Mouse (Mus musculus): Measurements from ENCODE around the gene Smarcc2. TPM values are rescaled to one million over a fixed set of nuclear protein-coding genes. Genes with fewer than 3 reads are reported as not detected.
A peak's percentile ranks its signal among the peaks of the same experiment; 100 is the strongest.

Smarcc2 gene
- total RNA-seq, 2 experiments from 2014 or later = 46.5 to 53.2 TPM

DNA sequence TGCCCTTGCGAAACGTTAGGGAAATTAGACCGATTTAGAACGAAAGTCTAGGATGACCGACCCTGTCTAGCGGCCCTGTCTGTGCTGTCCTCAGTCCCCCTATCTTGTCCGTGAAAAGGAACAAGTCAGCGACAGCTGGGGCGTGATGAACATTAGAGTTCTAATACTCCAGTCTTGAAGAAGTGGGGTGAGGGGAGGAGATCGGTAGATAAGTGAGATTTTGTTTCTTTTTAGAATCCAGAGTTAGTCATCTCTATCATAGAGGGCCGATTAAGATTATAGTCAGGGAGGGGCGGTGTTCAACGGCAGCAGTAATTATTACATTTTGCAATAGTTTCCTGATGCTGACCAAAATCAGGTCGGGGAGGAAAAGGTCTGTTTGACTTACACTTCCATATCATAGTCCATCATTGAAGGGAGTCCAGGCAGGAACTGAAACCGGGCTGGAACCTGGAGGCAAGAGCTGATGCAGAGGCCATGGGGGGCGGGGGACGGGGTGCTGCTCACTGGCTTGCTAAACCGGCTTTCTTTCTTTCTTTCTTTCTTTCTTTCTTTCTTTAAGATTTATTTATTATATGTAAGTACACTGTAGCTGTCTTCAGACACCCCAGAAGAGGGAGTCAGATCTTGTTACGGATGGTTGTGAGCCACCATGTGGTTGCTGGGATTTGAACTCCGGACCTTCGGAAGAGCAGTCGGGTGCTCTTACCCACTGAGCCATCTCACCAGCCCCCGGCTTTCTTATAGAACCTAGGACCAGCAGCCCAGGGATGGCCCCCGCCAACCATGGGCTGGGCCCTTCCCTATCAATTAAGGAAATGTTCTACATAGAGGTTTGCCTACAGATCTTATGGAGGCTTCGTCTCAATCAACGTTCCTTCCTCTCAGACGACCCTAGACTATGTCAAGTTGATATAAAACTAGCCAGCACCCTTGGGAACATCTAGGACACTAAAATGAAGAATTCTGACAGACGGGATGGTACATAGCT lies 67.6 kb downstream of the Smarcc2 start:
- no peak for TF ChIP-seq CTCF (IDR thresholded peaks at IDR 0.05)
- Histone ChIP-seq H3K27ac (peak overlapping the region; percentile 94), H3K4me3 (peak overlapping the region; percentile 85)
- intact Hi-C loops (cut with DNase I) = loop anchor here (5.0 kb wide), 1 partner anchor 34 kb away; the partner anchor contains the start of gene Myl6
- DNase-seq = no peak

DNA sequence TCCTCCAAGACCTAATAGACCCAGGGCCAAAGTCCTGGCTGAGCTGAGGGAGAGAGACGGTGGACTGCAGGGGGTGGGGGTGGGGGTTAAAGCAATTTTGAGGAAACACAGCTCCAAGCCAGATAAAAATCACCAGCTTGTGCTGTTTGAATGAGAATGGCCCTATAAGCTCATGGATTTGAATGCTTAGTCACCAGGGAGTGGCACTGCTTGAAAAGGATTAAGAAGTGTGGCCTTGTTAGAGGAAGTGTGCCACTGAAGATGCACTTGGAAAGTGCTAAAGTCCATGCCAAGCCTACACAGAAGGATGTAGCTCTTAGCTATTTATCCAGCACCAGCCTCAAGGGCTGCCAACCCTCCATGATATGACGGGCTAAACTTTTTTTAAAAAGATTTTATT lies 76.2 kb downstream of the Smarcc2 start:
- Histone ChIP-seq H3K27ac (peak overlapping the region; percentile 77; the same call in 1 of the 2 replicates), H3K4me3 (no peak overlapping the region)
- no peak for TF ChIP-seq CTCF (IDR thresholded peaks at IDR 0.05)
- DNase-seq = no peak
- intact Hi-C loops (cut with DNase I) = loop anchor here (5.0 kb wide), 1 partner anchor 33 kb away; no protein-coding TSS in a partner anchor

DNA sequence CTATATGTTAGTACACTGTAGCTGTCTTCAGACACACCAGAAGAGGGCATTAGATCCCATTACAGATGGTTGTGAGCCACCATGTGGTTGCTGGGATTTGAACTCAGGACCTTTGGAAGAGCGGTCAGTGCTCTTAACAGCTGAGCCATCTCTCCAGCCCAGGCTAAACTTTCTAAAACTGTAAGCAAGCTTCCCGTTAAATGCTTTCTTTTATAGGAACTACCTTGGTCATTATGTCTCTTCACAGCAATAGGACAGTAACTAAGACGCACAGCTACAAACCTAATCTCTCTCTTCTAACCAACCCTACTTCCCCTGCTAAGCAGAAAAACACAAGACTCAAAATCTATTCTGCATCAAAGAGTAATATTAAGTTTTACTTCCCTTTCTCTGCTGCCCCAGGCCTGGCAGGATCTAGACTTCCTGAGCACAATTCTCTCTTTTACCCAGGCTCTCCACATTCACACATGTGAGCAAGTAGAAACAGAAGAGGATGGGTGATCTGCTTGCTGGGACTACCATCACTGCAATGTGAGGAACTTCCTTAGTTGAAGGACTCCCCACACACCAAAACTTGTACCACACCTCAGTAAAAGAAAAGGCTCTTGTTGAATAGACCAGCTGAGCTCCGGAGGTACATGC lies 76.7 kb downstream of the Smarcc2 start:
- peak overlapping the region; percentile 57 for H3K4me3 ChIP-seq
- H3K27ac ChIP-seq = peak overlapping the region; percentile 77
- no peak for DNase-seq
- no peak for TF ChIP-seq CTCF (IDR thresholded peaks at IDR 0.05)
- intact Hi-C loops (cut with DNase I) = loop anchor here (1.0 to 5.0 kb wide), 3 partner anchors 16 to 76 kb away; partner anchors contain the start of gene Smarcc2

DNA sequence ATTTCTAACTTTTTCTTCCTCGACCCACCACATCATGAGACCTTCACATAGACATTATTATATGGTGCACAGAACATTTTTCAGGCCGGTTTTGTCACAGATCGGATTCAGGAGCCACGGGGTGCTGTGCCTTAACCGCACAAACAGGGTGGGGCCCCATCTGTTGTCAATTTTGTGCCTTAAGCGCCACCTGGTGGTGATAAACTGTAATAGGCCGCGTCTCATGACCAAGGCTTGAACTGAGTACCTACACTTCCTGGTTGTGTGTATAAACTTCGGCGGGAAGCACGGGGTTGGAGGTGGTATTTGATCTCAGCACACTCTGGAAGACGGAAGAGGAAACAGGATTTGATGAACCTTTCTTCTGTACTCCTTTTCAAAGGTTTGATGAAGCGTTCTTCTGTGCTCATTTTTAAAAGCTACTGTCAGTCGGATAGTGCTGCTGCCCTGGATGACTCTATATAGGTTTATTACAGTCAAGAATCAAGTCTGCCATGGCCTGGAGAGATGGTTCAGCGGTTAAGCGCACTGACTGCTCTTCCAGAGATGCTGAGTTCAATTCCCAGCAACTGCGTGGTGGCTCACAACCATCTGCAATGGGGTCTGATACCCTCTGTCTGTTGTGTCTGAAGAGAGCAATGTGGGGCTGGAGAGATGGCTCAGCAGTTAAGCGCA lies 77.4 kb downstream of the Smarcc2 start:
- intact Hi-C loops (cut with DNase I) = loop anchor here (1.0 to 5.0 kb wide), 3 partner anchors 17 to 77 kb away; partner anchors contain the start of gene Smarcc2
- Histone ChIP-seq H3K4me3 (peak overlapping the region; percentile 57), H3K27ac (peak overlapping the region; percentile 77)
- TF ChIP-seq CTCF (IDR thresholded peaks at IDR 0.05) = peak; percentile 90
- peak; percentile 89 for DNase-seq

DNA sequence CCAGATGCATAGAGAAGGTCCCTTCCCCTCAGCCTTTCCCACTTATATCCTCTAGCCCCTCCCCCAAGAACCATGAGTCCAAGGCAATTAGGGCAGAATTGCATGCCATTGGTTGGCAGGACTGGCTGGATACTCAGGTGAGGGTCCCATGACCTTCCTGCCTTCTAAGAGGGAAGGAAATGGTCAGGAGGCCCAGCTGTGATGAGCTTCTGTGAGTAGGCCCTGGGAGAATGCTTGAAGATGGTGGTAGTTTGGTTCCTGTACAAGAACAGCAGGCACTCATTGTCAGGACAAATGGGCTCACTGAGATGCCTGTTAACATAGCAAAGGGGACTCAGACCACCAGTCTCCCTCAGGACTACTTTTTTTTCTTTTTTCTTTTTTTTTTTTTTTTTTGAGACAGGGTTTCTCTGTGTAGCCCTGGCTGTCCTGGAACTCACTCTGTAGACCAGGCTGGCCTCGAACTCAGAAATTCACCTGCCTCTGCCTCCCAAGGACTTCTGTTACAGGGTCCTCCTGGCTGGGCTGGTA lies 79.4 kb downstream of the Smarcc2 start:
- no peak for DNase-seq
- TF ChIP-seq CTCF (IDR thresholded peaks at IDR 0.05) = no peak
- Histone ChIP-seq H3K27ac (no peak overlapping the region), H3K4me3 (no peak overlapping the region)
- intact Hi-C loops (cut with DNase I) = loop anchor here (5.0 kb wide), 1 partner anchor 36 kb away; no protein-coding TSS in a partner anchor

Small RNA genes within 50 kb of the gene (microRNA-seq; reads per million reads assigned to microRNA genes)
- gene Mir6916 (not detected), gene Mir8105 (2.9 reads per million)

Other genes starting within 250 kb of the Smarcc2 start
- gene Spryd4, start 247.4 kb upstream of the Smarcc2 start, total RNA-seq (2021) = 10 to 100 TPM; 29.5 to 36.4 TPM
- gene Mip, start 233.4 kb upstream of the Smarcc2 start, total RNA-seq (2021) = not detected
- 1 to 10 TPM; 1.8 to 2.5 TPM for gene Timeless, start 227.2 kb upstream of the Smarcc2 start, total RNA-seq (2021)
- not detected for gene Apon, start 205.2 kb upstream of the Smarcc2 start, total RNA-seq (2021)
- not detected for gene Apof, start 190.6 kb upstream of the Smarcc2 start, total RNA-seq (2021)
- 1 to 10 TPM; 3.2 to 4.5 TPM for gene Stat2, start 188.7 kb upstream of the Smarcc2 start, total RNA-seq (2021)
- gene Il23a, start 160.5 kb upstream of the Smarcc2 start, total RNA-seq (2021) = not detected
- gene Pan2, start 155.9 kb upstream of the Smarcc2 start, total RNA-seq (2021) = 1 to 10 TPM; 5.1 to 5.3 TPM
- 10 to 100 TPM; 35.1 to 52.1 TPM for gene Cnpy2, start 136.8 kb upstream of the Smarcc2 start, total RNA-seq (2021)
- 100 to 1,000 TPM; 541 to 658 TPM for gene Cs, start 121.5 kb upstream of the Smarcc2 start, total RNA-seq (2021)
- 100 to 1,000 TPM; 447 to 542 TPM for gene Coq10a, start 90.3 kb upstream of the Smarcc2 start, total RNA-seq (2021)
- gene Ankrd52, start 82.1 kb upstream of the Smarcc2 start, total RNA-seq (2021) = 10 to 100 TPM; 46.7 to 58.9 TPM
- gene Slc39a5, start 58.0 kb upstream of the Smarcc2 start, total RNA-seq (2021) = not detected
- 10 to 100 TPM; 56.7 to 59.0 TPM for gene Nabp2, start 47.8 kb upstream of the Smarcc2 start, total RNA-seq (2021)
- 10 to 100 TPM; 13.3 to 13.4 TPM for gene Rnf41, start 47.6 kb upstream of the Smarcc2 start, total RNA-seq (2021)
- 100 to 1,000 TPM; 171 to 179 TPM for gene Myl6, start 34.9 kb downstream of the Smarcc2 start, total RNA-seq (2021)
- gene Myl6b, start 39.4 kb downstream of the Smarcc2 start, total RNA-seq (2021) = 10 to 100 TPM in 1 of 2 experiments, 1 to 10 TPM in 1; 6.5 to 17.8 TPM
- 10 to 100 TPM; 13.7 to 14.3 TPM for gene Esyt1, start 66.6 kb downstream of the Smarcc2 start, total RNA-seq (2021)
- 1 to 10 TPM; 4.2 to 6.5 TPM for gene Zc3h10, start 88.5 kb downstream of the Smarcc2 start, total RNA-seq (2021)
- gene Rpl41, start 90.1 kb downstream of the Smarcc2 start, total RNA-seq (2021) = 1,000 to 10,000 TPM in 1 of 2 experiments, 100 to 1,000 TPM in 1; 932 to 1,025 TPM
- 10 to 100 TPM; 37.8 to 39.3 TPM for gene Pa2g4, start 106.7 kb downstream of the Smarcc2 start, total RNA-seq (2021)
- gene Erbb3, start 130.4 kb downstream of the Smarcc2 start, total RNA-seq (2021) = 1 to 10 TPM; 1.6 to 2.6 TPM
- gene Rps26, start 167.5 kb downstream of the Smarcc2 start, total RNA-seq (2021) = 100 to 1,000 TPM; 299 to 383 TPM
- 1 to 10 TPM in 1 of 2 experiments, under 1 TPM in 1; 0.45 to 3.4 TPM for gene Ikzf4, start 186.7 kb downstream of the Smarcc2 start, total RNA-seq (2021)
- 10 to 100 TPM; 22.5 to 27.7 TPM for gene Suox, start 214.8 kb downstream of the Smarcc2 start, total RNA-seq (2021)
- 10 to 100 TPM; 90.3 to 94.5 TPM for gene Rab5b, start 237.0 kb downstream of the Smarcc2 start, total RNA-seq (2021)
- gene Pmel, start 244.9 kb downstream of the Smarcc2 start, total RNA-seq (2021) = not detected
- gene Cdk2, start 245.8 kb downstream of the Smarcc2 start, total RNA-seq (2021) = 1 to 10 TPM; 3.0 to 3.2 TPM